Mouse (Mus musculus): ENCODE data around the gene Gm34653. TPM values are rescaled to one million over a fixed set of nuclear protein-coding genes. Genes with fewer than 3 reads are reported as not detected.
"Not testable (repeated sequence)": the region's sequence is repeated elsewhere in the genome, so short reads cannot be mapped to it uniquely, and the experiment has no call there.

Gene Gm34653
- polyA plus RNA-seq, 1 experiment, result not detected

DNA sequence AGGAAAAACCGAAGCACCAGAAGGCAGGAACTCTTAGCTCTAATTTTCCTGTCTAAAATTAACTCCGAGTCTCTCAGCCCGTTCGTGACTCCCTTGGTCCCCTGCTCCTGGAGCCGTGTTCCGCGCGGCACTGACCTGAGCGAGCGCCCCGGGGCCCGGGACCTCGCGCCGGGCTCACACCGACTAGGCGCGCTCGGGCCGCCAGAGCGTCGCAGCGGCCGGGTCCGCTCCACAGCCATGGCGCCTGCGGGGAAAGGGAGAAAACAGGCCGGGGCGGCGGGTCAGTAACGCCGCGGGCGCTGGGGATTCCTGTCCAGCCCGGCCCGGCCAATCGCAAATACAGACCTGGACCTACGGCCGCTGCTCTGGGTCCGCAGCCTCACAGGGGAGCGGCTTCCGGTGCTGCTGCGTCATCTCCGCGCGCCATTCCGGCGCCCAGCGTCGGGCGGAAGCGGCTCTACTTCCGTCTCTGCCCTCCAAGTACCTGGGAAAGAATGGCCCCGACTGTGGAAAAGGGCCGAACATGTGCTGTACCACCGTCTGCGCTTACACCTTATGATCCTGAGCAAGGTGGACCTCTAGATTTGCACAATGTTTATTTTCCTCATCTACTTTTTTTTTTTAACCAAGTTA, 6.9 kb upstream of the Gm34653 start, which contains the start of gene Fbxw2:
Gene Fbxw2 (minus strand): TSS at position 485 of the 633 bp plus-strand sequence.
- no peaks in the 10 kb centered on the region for H3K36me3 ChIP-seq (ENCODE audit: control insufficient read depth, insufficient read depth, low read length)
- H3K4me1 ChIP-seq (ENCODE audit: control insufficient read depth, insufficient read depth, low read length), result peaks cover 3% of the 10 kb centered on the region
- TF ChIP-seq CTCF (IDR thresholded peaks at IDR 0.05; ENCODE audit: control insufficient read depth, insufficient read depth, insufficient replicate concordance, low read depth, low read length), result no peak
- peak; percentile 77 for TF ChIP-seq POLR2A (IDR thresholded peaks at IDR 0.05; ENCODE audit: control insufficient read depth, low read depth, low read length)
- peak within 1 kb of the TSS; percentile 99 for H3K4me3 ChIP-seq (ENCODE audit: control insufficient read depth, low read depth, low read length)
- peak within 1 kb of the TSS; percentile 76 for H3K27ac ChIP-seq (ENCODE audit: control insufficient read depth, insufficient read depth, low read depth, low read length)
- no peaks in the 10 kb centered on the region for H3K27me3 ChIP-seq (ENCODE audit: control insufficient read depth, insufficient read depth, low read length)

DNA sequence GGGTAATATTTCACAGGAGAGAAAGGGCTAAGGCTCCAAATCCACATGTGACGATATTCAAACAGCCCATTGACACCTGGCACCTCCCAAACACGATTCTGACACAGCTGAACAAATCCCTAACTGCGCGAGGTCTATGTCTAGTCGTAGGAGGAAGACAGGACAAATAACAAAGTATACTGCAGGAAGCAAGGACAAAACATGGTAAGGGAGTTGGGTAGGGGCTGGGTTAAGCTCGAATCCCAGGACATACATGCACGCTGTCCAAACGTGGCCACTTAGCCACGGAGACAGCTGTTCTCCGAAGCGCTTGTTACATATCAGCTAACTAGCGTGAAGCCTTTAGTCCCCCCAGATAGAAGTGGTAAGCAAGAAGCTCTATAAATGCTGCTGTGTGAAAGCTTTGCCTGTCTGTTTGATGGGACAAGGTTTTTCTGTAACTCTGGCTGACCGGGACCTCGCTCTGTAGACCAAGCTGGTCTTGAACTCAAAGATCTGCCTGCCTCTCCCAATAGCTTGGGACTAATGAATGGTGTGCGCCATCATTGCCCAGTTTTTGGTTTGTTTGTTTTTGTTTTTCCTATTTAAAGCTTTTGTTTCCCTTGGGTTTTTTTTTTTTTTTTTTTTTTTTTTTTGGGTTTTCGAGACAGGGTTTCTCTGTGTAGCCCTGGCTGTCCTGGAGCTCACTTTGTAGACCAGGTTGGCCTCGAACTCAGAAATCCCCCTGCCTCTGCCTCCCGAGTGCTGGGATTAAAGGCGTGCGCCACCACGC, 6.2 kb upstream of the Gm34653 start:
- TF ChIP-seq POLR2A (IDR thresholded peaks at IDR 0.05; ENCODE audit: control insufficient read depth, low read depth, low read length) (no peak), CTCF (IDR thresholded peaks at IDR 0.05; ENCODE audit: control insufficient read depth, insufficient read depth, insufficient replicate concordance, low read depth, low read length) (no peak)
- peak overlapping the region; percentile 72 for H3K27ac ChIP-seq (ENCODE audit: control insufficient read depth, insufficient read depth, low read depth, low read length)

DNA sequence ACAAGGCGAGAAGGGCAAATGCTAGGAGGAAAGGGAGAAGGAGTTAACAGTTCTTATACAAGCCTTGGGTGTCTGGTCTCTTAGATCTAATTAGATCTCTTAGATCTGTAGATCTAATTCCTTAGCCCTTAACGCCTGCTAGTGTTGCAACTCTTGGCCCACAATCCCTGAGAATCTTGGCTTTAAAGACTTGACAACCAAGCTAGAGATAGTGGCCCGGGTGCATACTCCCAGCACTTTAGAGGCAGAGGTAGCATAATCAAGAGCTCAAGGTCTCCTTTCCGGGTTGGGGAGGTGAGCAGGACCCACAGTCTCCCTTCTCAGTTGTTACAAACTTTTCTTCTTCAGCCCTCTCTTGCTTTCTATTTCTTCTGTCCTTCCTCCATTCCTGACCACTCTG, 5.2 kb upstream of the Gm34653 start:
- Histone ChIP-seq H3K27ac (ENCODE audit: control insufficient read depth, insufficient read depth, low read depth, low read length) (no peak overlapping the region), H3K27me3 (ENCODE audit: control insufficient read depth, insufficient read depth, low read length) (no peaks in the 10 kb centered on the region), H3K4me1 (ENCODE audit: control insufficient read depth, insufficient read depth, low read length) (peaks cover 3% of the 10 kb centered on the region), H3K4me3 (ENCODE audit: control insufficient read depth, low read depth, low read length) (no peak overlapping the region), H3K36me3 (ENCODE audit: control insufficient read depth, insufficient read depth, low read length) (no peaks in the 10 kb centered on the region)
- TF ChIP-seq CTCF (IDR thresholded peaks at IDR 0.05; ENCODE audit: control insufficient read depth, insufficient read depth, insufficient replicate concordance, low read depth, low read length) (no peak), POLR2A (IDR thresholded peaks at IDR 0.05; ENCODE audit: control insufficient read depth, low read depth, low read length) (no peak)

More for the DNA sequence above, 6.2 kb upstream of the Gm34653 start:
- Histone ChIP-seq H3K27me3 (ENCODE audit: control insufficient read depth, insufficient read depth, low read length) (no peaks in the 10 kb centered on the region), H3K4me1 (ENCODE audit: control insufficient read depth, insufficient read depth, low read length) (peaks cover 3% of the 10 kb centered on the region), H3K36me3 (ENCODE audit: control insufficient read depth, insufficient read depth, low read length) (no peaks in the 10 kb centered on the region), H3K4me3 (ENCODE audit: control insufficient read depth, low read depth, low read length) (peak overlapping the region; percentile 99)

DNA sequence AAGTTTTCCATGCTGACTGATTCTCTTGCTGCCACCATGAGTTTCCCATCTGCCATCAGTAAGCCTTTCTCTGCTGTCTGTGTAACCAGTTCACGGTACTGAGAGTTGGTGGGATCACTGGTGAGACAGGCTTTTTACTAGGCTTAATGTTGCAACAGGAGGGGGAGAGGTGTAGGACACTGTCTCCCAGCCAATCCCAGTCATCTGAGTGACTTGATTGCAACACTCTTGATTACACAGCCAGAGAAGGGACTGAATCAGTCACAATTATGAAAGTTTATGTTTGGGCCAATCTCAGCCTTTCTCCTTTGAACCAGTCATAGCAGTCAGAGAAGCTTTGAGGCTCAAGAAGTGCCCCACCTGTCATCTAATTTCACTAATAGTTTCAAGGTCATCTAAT, 4.8 kb upstream of the Gm34653 start:
- Histone ChIP-seq H3K4me3 (ENCODE audit: control insufficient read depth, low read depth, low read length) (no peak overlapping the region), H3K27ac (ENCODE audit: control insufficient read depth, insufficient read depth, low read depth, low read length) (no peak overlapping the region), H3K27me3 (ENCODE audit: control insufficient read depth, insufficient read depth, low read length) (no peaks in the 10 kb centered on the region), H3K36me3 (ENCODE audit: control insufficient read depth, insufficient read depth, low read length) (no peaks in the 10 kb centered on the region), H3K4me1 (ENCODE audit: control insufficient read depth, insufficient read depth, low read length) (peaks cover 3% of the 10 kb centered on the region)
- TF ChIP-seq POLR2A (IDR thresholded peaks at IDR 0.05; ENCODE audit: control insufficient read depth, low read depth, low read length) (no peak), CTCF (IDR thresholded peaks at IDR 0.05; ENCODE audit: control insufficient read depth, insufficient read depth, insufficient replicate concordance, low read depth, low read length) (no peak)

DNA sequence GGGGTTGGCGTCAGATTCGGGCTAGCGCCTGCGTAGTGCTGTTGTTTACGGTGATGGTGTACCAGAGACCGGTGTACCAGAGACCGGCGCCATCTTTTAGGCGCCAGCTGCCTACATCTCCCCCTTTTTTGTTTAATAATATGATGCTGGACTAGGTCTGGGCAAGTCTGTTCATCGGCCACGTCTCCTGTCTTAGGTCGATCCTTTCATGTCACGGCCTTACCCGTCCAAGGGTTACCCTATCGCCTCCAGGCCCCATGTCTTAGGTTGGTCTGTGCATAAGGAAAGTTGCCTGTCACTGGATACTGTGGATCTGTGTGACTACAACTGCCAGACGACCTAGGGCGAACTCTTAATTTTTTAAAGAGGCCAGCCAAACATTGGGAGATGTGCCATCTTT, 2.7 kb upstream of the Gm34653 start:
- H3K4me3 ChIP-seq (ENCODE audit: control insufficient read depth, low read depth, low read length); H3K4me1 ChIP-seq (ENCODE audit: control insufficient read depth, insufficient read depth, low read length); H3K27me3 ChIP-seq (ENCODE audit: control insufficient read depth, insufficient read depth, low read length); H3K36me3 ChIP-seq (ENCODE audit: control insufficient read depth, insufficient read depth, low read length); H3K27ac ChIP-seq (ENCODE audit: control insufficient read depth, insufficient read depth, low read depth, low read length): not testable (repeated sequence)

DNA sequence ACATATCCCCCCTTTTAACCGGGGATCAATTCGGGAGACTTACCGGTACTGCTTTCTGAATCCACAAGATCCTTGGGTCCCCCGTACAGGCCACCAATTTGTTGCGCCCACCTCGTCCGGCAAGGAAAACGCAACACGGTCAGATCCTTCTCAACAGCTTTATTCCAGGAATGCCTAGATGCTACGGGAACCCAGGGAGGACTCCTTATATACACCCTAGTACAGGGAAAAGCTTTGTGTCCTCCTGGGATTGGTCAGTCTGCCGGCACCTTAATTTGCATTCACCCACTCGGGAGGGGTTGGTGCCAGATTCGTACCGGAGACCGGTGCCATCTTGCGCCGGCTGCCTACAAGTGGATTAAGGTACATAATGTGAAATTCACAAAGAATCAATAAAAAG, 817 bp downstream of the Gm34653 start:
- no peaks in the 10 kb centered on the region for H3K36me3 ChIP-seq (ENCODE audit: control insufficient read depth, insufficient read depth, low read length)
- no peaks in the 10 kb centered on the region for H3K27me3 ChIP-seq (ENCODE audit: control insufficient read depth, insufficient read depth, low read length)
- H3K4me1 ChIP-seq (ENCODE audit: control insufficient read depth, insufficient read depth, low read length), result no peaks in the 10 kb centered on the region
- no peak overlapping the region for H3K27ac ChIP-seq (ENCODE audit: control insufficient read depth, insufficient read depth, low read depth, low read length)
- no peak overlapping the region for H3K4me3 ChIP-seq (ENCODE audit: control insufficient read depth, low read depth, low read length)
- TF ChIP-seq POLR2A (IDR thresholded peaks at IDR 0.05; ENCODE audit: control insufficient read depth, low read depth, low read length) (no peak), CTCF (IDR thresholded peaks at IDR 0.05; ENCODE audit: control insufficient read depth, insufficient read depth, insufficient replicate concordance, low read depth, low read length) (no peak)

DNA sequence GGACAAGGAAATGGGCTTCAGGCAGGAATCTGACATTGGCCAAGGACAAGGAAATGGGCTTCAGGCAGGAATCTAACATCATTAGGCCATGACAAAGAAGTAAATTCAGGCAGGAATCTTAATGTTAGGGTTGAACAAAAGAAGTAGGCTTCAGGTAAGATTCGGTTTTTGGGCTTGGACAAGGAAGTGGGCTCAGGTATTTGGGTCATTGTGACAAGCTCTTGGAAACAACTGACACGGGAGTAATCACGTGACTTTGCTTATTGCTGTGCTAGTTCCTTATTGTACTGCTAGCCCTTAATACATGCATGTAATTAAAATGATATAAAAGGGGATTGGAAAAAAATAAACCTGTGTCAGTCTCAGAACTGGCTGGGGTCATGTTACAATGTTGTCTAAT, 2.9 kb downstream of the Gm34653 start:
- TF ChIP-seq CTCF (IDR thresholded peaks at IDR 0.05; ENCODE audit: control insufficient read depth, insufficient read depth, insufficient replicate concordance, low read depth, low read length), result no peak
- Histone ChIP-seq H3K27me3 (ENCODE audit: control insufficient read depth, insufficient read depth, low read length) (no peaks in the 10 kb centered on the region), H3K36me3 (ENCODE audit: control insufficient read depth, insufficient read depth, low read length) (no peaks in the 10 kb centered on the region), H3K4me3 (ENCODE audit: control insufficient read depth, low read depth, low read length) (no peak overlapping the region), H3K4me1 (ENCODE audit: control insufficient read depth, insufficient read depth, low read length) (no peaks in the 10 kb centered on the region), H3K27ac (ENCODE audit: control insufficient read depth, insufficient read depth, low read depth, low read length) (no peak overlapping the region)

DNA sequence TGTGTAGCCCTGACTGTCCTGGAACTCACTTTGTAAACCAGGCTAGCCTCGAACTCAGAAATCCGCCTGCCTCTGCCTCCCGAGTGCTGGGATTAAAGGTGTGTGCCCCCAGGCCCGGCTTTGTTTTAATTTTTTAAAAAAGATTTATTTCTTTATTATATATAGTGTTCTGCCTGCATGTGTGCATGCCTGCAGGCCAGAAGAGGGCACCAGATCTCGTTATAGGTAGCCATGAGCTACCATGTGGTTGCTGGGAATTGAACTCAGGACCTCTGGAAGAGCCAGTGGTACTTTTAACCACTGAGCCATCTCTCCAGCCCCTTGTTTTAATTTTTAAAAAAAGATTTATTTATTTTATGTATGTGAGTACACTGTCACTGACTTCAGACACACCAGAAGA, 7.3 kb downstream of the Gm34653 start:
- H3K27me3 ChIP-seq (ENCODE audit: control insufficient read depth, insufficient read depth, low read length); H3K36me3 ChIP-seq (ENCODE audit: control insufficient read depth, insufficient read depth, low read length); H3K27ac ChIP-seq (ENCODE audit: control insufficient read depth, insufficient read depth, low read depth, low read length); H3K4me1 ChIP-seq (ENCODE audit: control insufficient read depth, insufficient read depth, low read length); H3K4me3 ChIP-seq (ENCODE audit: control insufficient read depth, low read depth, low read length): not testable (repeated sequence)

Measured in testis, adult 2 months (tissue).